ENCODE assay signal across 11 mouse cellular contexts in the genomic region with DNA sequence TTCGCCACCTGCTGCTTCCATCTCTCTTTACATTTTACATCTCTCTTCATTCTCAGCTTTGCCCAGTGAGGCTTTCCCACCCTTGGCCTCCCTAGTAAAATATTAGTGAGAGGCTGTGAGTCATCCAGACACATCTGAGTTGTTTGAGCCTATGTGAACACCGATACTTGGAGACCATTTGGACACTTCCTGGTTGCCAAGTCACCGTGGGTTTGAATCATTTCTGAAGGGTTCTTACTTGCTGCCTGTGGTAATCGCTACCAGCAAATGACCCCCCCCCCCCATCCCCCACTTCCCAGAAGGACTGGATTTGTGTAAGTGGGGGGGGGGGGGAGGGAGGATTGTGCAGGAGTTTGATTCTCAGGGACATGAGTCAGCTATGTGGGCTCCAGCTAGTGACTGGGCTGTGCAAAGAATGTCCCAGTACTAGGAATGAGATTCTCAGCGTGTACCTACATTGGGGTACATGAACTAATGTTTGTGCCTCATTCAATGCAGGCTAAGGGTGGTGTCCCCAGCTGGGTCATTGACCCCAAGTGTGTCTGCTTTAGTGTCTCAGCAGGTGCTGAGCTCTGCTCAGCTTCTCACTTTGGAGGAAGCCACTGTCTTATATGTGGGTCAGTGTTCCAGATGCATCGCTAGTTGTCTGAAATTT.
DNase-seq lines count a peak whose midpoint lies in the region; ATAC-seq lines count a peak whose summit lies in the region.
"Had no signal": no experiment of that assay in that cellular context is flagged by ENCODE, and none has a peak within 500 bp of the region (broad histone marks: within the 10 kb centered on the region; RNA-seq: fewer than 3 reads in every experiment).

No protein-coding gene starts in this region.

- peak; percentile 66; the same call in 1 of the 2 replicates for ATAC-seq in kidney, embryonic 15.5 days (replicated peaks; ENCODE audit: low FRiP score)
- peak; percentile 93 for ATAC-seq in intestine, embryonic 15.5 days

- no peaks in the 10 kb centered on the region for H3K9me3 ChIP-seq in kidney, embryonic 15.5 days (replicated peaks)
- H3K9me3 ChIP-seq in intestine, embryonic 15.5 days, result no peaks in the 10 kb centered on the region
- H3K9me3 ChIP-seq: lung, embryonic 15.5 days had no signal

- H3K27ac ChIP-seq in kidney, embryonic 15.5 days, result peak overlapping the region; percentile 48
- 0 out of 2 replicates have a peak overlapping the region, but pooled peaks have one; percentile 48 for H3K27ac ChIP-seq in intestine, embryonic 15.5 days
- H3K27ac ChIP-seq: gastrocnemius, adult 2 months; lung, embryonic 15.5 days had no signal

- DNase-seq in kidney, postnatal 14 days, result no peak
- peak; percentile 20 for DNase-seq in urinary bladder, postnatal 14 days (ENCODE audit: low spot score)
- no peak for DNase-seq in urinary bladder, postnatal 4 days (ENCODE audit: low spot score in 2 of 2)
- no peak for DNase-seq in spleen, adult 12 weeks (ENCODE audit: low spot score)
- no peak for DNase-seq in gastrocnemius, postnatal 36 days
- no peak for DNase-seq in embryo, embryonic 10.5 days (ENCODE audit: low spot score)
- DNase-seq: gastrocnemius, adult 2 months; thymus, adult 18-20 months had no signal

- no peak overlapping the region for H3K4me2 ChIP-seq in kidney, embryonic 15.5 days
- no peak overlapping the region for H3K4me2 ChIP-seq in intestine, embryonic 15.5 days (replicated peaks)
- H3K4me2 ChIP-seq: lung, embryonic 15.5 days had no signal

- H3K4me1 ChIP-seq in kidney, embryonic 15.5 days, result peaks cover 17% of the 10 kb centered on the region
- no peaks in the 10 kb centered on the region for H3K4me1 ChIP-seq in intestine, embryonic 15.5 days (replicated peaks)
- H3K4me1 ChIP-seq: lung, embryonic 15.5 days had no signal

- intact Hi-C loops in gastrocnemius, postnatal 36 days (cut with DNase I), result no loop called here

- no peak overlapping the region for H3K9ac ChIP-seq in kidney, embryonic 15.5 days
- no peak overlapping the region for H3K9ac ChIP-seq in intestine, embryonic 15.5 days
- H3K9ac ChIP-seq: lung, embryonic 15.5 days had no signal

- 74% methylated on average over 6 of the region's 6 CpGs for WGBS in kidney, embryonic 15.5 days
- WGBS in intestine, embryonic 15.5 days, result 59% methylated on average over 6 of the region's 6 CpGs

- no peak overlapping the region for H3K4me3 ChIP-seq in kidney, embryonic 15.5 days (replicated peaks)
- H3K4me3 ChIP-seq in intestine, embryonic 15.5 days (replicated peaks), result no peak overlapping the region
- H3K4me3 ChIP-seq: gastrocnemius, adult 2 months; lung, embryonic 15.5 days had no signal

- H3K27me3 ChIP-seq in kidney, embryonic 15.5 days, result no peaks in the 10 kb centered on the region
- no peaks in the 10 kb centered on the region for H3K27me3 ChIP-seq in intestine, embryonic 15.5 days (replicated peaks)
- H3K27me3 ChIP-seq: lung, embryonic 15.5 days had no signal

- peaks cover 86% of the 10 kb centered on the region for H3K36me3 ChIP-seq in kidney, embryonic 15.5 days
- H3K36me3 ChIP-seq in intestine, embryonic 15.5 days, result peaks cover 18% of the 10 kb centered on the region
